Mouse (Mus musculus) megakaryocyte, embryonic 14.5 days (primary cell): ENCODE data around the gene Ranbp17. TPM values are rescaled to one million over a fixed set of nuclear protein-coding genes. Genes with fewer than 3 reads are reported as not detected.

Source experiments
- H3K27me3 ChIP-seq: replicated peaks from 2 replicates; pipeline ENCODE3; 2012; ENCODE audit warnings: inconsistent platforms
- H3K36me3 ChIP-seq: replicated peaks from 2 replicates; pipeline ENCODE3; 2012; ENCODE audit warnings: low read length, inconsistent platforms, mixed read lengths
- H3K4me1 ChIP-seq: 2 replicates; pipeline ENCODE4 v1.6.1; 2012; ENCODE audit warnings: inconsistent platforms
- H3K4me3 ChIP-seq: replicated peaks from 2 replicates; pipeline ENCODE3; 2012; ENCODE audit warnings: moderate library complexity, mild to moderate bottlenecking, inconsistent platforms
- H3K9me3 ChIP-seq: 2 replicates; pipeline ENCODE4 v1.6.1; 2012; ENCODE audit warnings: inconsistent platforms
- FLI1 ChIP-seq: IDR thresholded peaks from 2 replicates; pipeline ENCODE4 v1.6.1; 2012; ENCODE audit warnings: low read length, inconsistent platforms, mixed read lengths
- GATA1 ChIP-seq: IDR thresholded peaks from 3 replicates; pipeline ENCODE4 v1.6.1; 2012; ENCODE audit warnings: mixed read lengths, low read length, inconsistent platforms, borderline replicate concordance
- polyA plus RNA-seq: library from polyadenylated mRNA; stranded (reverse); fragments of >175 nt; gene quantifications from 2 replicates; pipeline ENCODE4 v1.2.3, GENCODE M21; 2012; ENCODE audit warnings: low replicate concordance; ENCODE audit not compliant: insufficient read depth

The Ranbp17 gene
- polyA plus RNA-seq, 1 experiment, result 0.16 TPM

GRCm38 (mm10) chr11:33422226-33422625 is 91.3 kb downstream of the Ranbp17 start:
- Histone ChIP-seq H3K4me3 (no peak overlapping the region), H3K9me3 (no peaks in the 10 kb centered on the region), H3K27me3 (no peaks in the 10 kb centered on the region), H3K36me3 (no peaks in the 10 kb centered on the region), H3K4me1 (no peaks in the 10 kb centered on the region)
- TF ChIP-seq GATA1, result no peak
- TF ChIP-seq FLI1, result no peak

DNA sequence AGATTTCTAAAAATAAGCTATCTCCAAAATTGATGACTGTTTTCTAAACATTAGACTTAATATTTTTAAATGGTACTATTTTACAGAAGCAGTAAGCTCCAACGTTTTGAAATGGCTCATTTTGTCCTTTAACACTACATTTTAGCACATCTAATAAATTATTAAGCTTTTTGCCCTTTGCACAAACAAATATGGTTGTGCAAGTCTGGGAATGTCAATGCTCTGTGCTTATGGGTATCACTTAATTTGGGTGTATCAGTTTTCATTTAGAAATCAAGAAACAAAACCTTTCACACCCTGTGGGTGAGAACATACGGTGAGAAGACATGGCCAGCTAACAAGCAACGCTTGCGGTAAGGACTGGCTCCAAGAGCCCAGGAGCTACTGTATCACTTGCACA is 108.9 kb downstream of the Ranbp17 start:
- Histone ChIP-seq H3K4me1 (no peaks in the 10 kb centered on the region), H3K9me3 (no peaks in the 10 kb centered on the region), H3K36me3 (no peaks in the 10 kb centered on the region), H3K4me3 (no peak overlapping the region), H3K27me3 (no peaks in the 10 kb centered on the region)
- TF ChIP-seq GATA1 (no peak), FLI1 (no peak)

GRCm38 (mm10) chr11:33399346-33399745 is 114.2 kb downstream of the Ranbp17 start:
- Histone ChIP-seq H3K27me3 (no peaks in the 10 kb centered on the region), H3K4me1 (no peaks in the 10 kb centered on the region), H3K4me3 (no peak overlapping the region), H3K36me3 (no peaks in the 10 kb centered on the region), H3K9me3 (no peaks in the 10 kb centered on the region)
- no peak for TF ChIP-seq FLI1
- no peak for TF ChIP-seq GATA1

- TF ChIP-seq GATA1, result no peak
- TF ChIP-seq FLI1, result no peak
- H3K36me3 ChIP-seq, result no peaks in the 10 kb centered on the region
Observed at GRCm38 (mm10) chr11:33398701-33399100, 114.8 kb downstream of the Ranbp17 start.

GRCm38 (mm10) chr11:33396275-33396674 is 117.3 kb downstream of the Ranbp17 start:
- H3K9me3 ChIP-seq, result no peaks in the 10 kb centered on the region
- H3K27me3 ChIP-seq, result no peaks in the 10 kb centered on the region

More at GRCm38 (mm10) chr11:33398701-33399100, 114.8 kb downstream of the Ranbp17 start:
- Histone ChIP-seq H3K4me3 (no peak overlapping the region), H3K4me1 (no peaks in the 10 kb centered on the region), H3K27me3 (no peaks in the 10 kb centered on the region), H3K9me3 (no peaks in the 10 kb centered on the region)

GRCm38 (mm10) chr11:33394093-33394492 is 119.5 kb downstream of the Ranbp17 start:
- Histone ChIP-seq H3K36me3 (no peaks in the 10 kb centered on the region), H3K4me1 (no peaks in the 10 kb centered on the region)
- TF ChIP-seq FLI1, result no peak
- no peak for TF ChIP-seq GATA1

More at GRCm38 (mm10) chr11:33396275-33396674, 117.3 kb downstream of the Ranbp17 start:
- TF ChIP-seq GATA1 (no peak), FLI1 (no peak)
- Histone ChIP-seq H3K4me1 (no peaks in the 10 kb centered on the region), H3K4me3 (no peak overlapping the region), H3K36me3 (no peaks in the 10 kb centered on the region)

DNA sequence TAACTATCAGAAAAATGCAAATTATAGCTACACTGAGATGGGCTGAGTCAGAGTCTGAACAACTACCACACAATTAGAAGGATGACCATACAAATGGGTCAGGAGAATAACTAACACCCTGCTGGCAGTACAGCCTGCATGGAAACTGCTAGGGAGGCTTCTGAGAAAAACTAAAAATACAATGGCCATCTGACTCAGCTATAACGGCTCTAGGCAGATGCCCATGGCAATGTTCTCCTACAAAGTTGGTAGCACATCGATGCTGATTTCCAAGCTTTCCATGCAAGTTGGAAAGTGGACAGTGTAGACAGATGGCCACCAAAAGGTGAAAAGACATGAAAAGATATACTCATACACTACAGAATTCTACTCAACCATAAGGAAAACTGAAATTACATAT is 124.9 kb downstream of the Ranbp17 start:
- Histone ChIP-seq H3K27me3 (no peaks in the 10 kb centered on the region), H3K4me3 (no peak overlapping the region), H3K4me1 (no peaks in the 10 kb centered on the region), H3K36me3 (no peaks in the 10 kb centered on the region), H3K9me3 (no peaks in the 10 kb centered on the region)
- TF ChIP-seq GATA1 (no peak), FLI1 (no peak)

More at GRCm38 (mm10) chr11:33394093-33394492, 119.5 kb downstream of the Ranbp17 start:
- Histone ChIP-seq H3K9me3 (no peaks in the 10 kb centered on the region), H3K4me3 (no peak overlapping the region), H3K27me3 (no peaks in the 10 kb centered on the region)

GRCm38 (mm10) chr11:33361867-33362266 is 151.7 kb downstream of the Ranbp17 start:
- Histone ChIP-seq H3K4me1 (no peaks in the 10 kb centered on the region), H3K36me3 (no peaks in the 10 kb centered on the region), H3K9me3 (no peaks in the 10 kb centered on the region), H3K27me3 (no peaks in the 10 kb centered on the region), H3K4me3 (no peak overlapping the region)
- no peak for TF ChIP-seq FLI1
- no peak for TF ChIP-seq GATA1

DNA sequence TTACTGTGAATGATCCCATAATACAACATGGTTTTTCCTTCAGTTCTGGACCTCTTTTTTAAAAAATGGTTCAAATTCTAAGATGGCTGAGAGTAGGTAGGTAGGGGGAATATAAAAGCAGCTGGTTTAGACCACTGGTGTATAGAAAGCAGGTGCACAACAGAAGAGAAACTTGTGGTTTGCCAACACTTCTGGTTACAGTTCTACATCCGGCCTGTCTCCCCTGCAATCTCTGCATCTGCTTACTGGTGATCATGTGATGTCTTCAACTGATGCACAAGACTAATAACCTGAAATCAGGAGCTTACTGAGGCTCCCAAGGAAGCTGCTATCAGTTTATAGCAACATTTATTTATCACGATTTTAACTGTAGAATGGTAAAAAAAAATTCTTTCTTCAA is 164.3 kb downstream of the Ranbp17 start:
- Histone ChIP-seq H3K27me3 (no peaks in the 10 kb centered on the region), H3K4me1 (no peaks in the 10 kb centered on the region), H3K9me3 (no peaks in the 10 kb centered on the region), H3K4me3 (no peak overlapping the region), H3K36me3 (no peaks in the 10 kb centered on the region)
- TF ChIP-seq GATA1 (no peak), FLI1 (no peak)

DNA sequence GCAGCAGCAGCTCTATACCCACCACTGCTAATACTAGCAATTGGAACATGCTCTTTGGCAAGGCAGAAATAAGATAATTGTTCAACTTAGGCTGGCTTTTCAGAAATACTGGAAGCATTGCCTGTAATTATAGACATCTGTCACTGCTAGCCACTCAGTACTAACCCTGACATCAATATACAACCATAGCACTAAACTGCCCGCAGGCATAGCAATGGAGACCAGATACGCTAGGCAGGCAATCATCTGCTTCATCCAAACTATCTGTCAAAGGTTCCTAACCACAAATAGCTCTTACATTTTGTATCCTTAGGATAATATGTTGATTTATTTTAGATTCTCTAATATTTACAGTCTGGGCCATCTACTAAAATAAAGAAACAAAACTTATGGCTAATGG is 171.5 kb downstream of the Ranbp17 start:
- H3K4me1 ChIP-seq, result no peaks in the 10 kb centered on the region
- no peaks in the 10 kb centered on the region for H3K9me3 ChIP-seq
- H3K36me3 ChIP-seq, result no peaks in the 10 kb centered on the region
- H3K27me3 ChIP-seq, result no peaks in the 10 kb centered on the region
- TF ChIP-seq GATA1 (no peak), FLI1 (no peak)
- H3K4me3 ChIP-seq, result no peak overlapping the region

GRCm38 (mm10) chr11:33336552-33337121 is 176.9 kb downstream of the Ranbp17 start:
- TF ChIP-seq GATA1 (no peak), FLI1 (no peak)
- no peaks in the 10 kb centered on the region for H3K9me3 ChIP-seq
- peaks cover 5% of the 10 kb centered on the region; the same call in 1 of the 2 replicates for H3K4me1 ChIP-seq

More at GRCm38 (mm10) chr11:33336552-33337121, 176.9 kb downstream of the Ranbp17 start:
- Histone ChIP-seq H3K27me3 (no peaks in the 10 kb centered on the region), H3K4me3 (no peak overlapping the region), H3K36me3 (no peaks in the 10 kb centered on the region)
